Mouse (Mus musculus): Measurements from ENCODE around the gene 6030445D17Rik. TPM values are rescaled to one million over a fixed set of nuclear protein-coding genes. Genes with fewer than 3 reads are reported as not detected.

The 6030445D17Rik gene
- polyA plus RNA-seq, 1 experiment, result 0.16 TPM

DNA sequence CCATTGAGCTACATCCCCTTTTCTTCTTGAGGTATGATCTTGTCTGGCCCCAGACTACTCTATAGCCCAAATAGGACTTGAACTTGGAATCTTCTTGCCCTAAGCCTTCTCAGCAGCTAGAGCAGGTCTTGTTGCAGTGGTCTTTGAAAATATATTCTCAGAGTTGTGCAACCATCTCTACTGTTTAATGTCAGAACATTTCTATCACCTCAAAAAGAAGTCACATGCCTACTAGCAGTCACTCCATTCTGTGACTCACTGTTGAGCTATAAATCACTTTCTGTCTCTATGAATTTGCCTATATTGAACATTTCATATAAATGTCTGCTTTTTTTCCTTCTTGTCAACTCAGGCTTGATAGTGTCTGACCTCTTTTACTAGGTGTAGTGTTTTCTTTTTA lies 33.9 kb downstream of the 6030445D17Rik start:
- no peak for TF ChIP-seq POLR2A (IDR thresholded peaks at IDR 0.05; ENCODE audit: low read depth, low read length)
- DNase-seq (ENCODE audit: low read depth in 1 of 2, low spot score in 2 of 2), result no peak

GRCm38 (mm10) chr4:136505426-136506215 lies 43.6 kb downstream of the 6030445D17Rik start:
- no peak for DNase-seq (ENCODE audit: low read depth in 1 of 2, low spot score in 2 of 2)
- H3K36me3 ChIP-seq (ENCODE audit: control insufficient read depth, insufficient read depth, low read length), result no peaks in the 10 kb centered on the region
- no peaks in the 10 kb centered on the region for H3K27me3 ChIP-seq (ENCODE audit: control insufficient read depth, insufficient read depth, low read length)
- H3K4me1 ChIP-seq (ENCODE audit: control insufficient read depth, insufficient read depth, insufficient read length), result no peaks in the 10 kb centered on the region
- no peak overlapping the region for H3K27ac ChIP-seq (ENCODE audit: insufficient read depth, low read length)
- 32% methylated on average over 2 of the region's 2 CpGs for WGBS
- TF ChIP-seq CTCF (IDR thresholded peaks at IDR 0.05; ENCODE audit: extremely low read depth, insufficient read depth, insufficient read length, insufficient replicate concordance) (no peak), POLR2A (IDR thresholded peaks at IDR 0.05; ENCODE audit: low read depth, low read length) (no peak)
- H3K4me3 ChIP-seq (ENCODE audit: extremely low read depth, insufficient read depth, insufficient read length), result no peak overlapping the region

More for the DNA sequence above, 33.9 kb downstream of the 6030445D17Rik start:
- Histone ChIP-seq H3K4me1 (ENCODE audit: control insufficient read depth, insufficient read depth, insufficient read length) (no peaks in the 10 kb centered on the region), H3K4me3 (ENCODE audit: extremely low read depth, insufficient read depth, insufficient read length) (no peak overlapping the region), H3K27me3 (ENCODE audit: control insufficient read depth, insufficient read depth, low read length) (no peaks in the 10 kb centered on the region), H3K36me3 (ENCODE audit: control insufficient read depth, insufficient read depth, low read length) (no peaks in the 10 kb centered on the region), H3K27ac (ENCODE audit: insufficient read depth, low read length) (no peak overlapping the region)

- Histone ChIP-seq H3K4me1 (ENCODE audit: control insufficient read depth, insufficient read depth, insufficient read length) (no peaks in the 10 kb centered on the region), H3K27ac (ENCODE audit: insufficient read depth, low read length) (no peak overlapping the region), H3K36me3 (ENCODE audit: control insufficient read depth, insufficient read depth, low read length) (no peaks in the 10 kb centered on the region), H3K4me3 (ENCODE audit: extremely low read depth, insufficient read depth, insufficient read length) (no peak overlapping the region), H3K27me3 (ENCODE audit: control insufficient read depth, insufficient read depth, low read length) (no peaks in the 10 kb centered on the region)
- DNase-seq (ENCODE audit: low read depth in 1 of 2, low spot score in 2 of 2), result peak in 1 of 2 experiments; percentile 29
- 77% methylated on average over 1 of the region's 1 CpGs for WGBS
- TF ChIP-seq POLR2A (IDR thresholded peaks at IDR 0.05; ENCODE audit: low read depth, low read length) (no peak), CTCF (IDR thresholded peaks at IDR 0.05; ENCODE audit: extremely low read depth, insufficient read depth, insufficient read length, insufficient replicate concordance) (peak; percentile 26; the same call in 1 of the 2 replicates)
These were observed 47.8 kb downstream of the 6030445D17Rik start for GRCm38 (mm10) chr4:136509857-136510256.

GRCm38 (mm10) chr4:136511708-136512107 lies 49.7 kb downstream of the 6030445D17Rik start:
- Histone ChIP-seq H3K27me3 (ENCODE audit: control insufficient read depth, insufficient read depth, low read length) (no peaks in the 10 kb centered on the region), H3K36me3 (ENCODE audit: control insufficient read depth, insufficient read depth, low read length) (no peaks in the 10 kb centered on the region), H3K27ac (ENCODE audit: insufficient read depth, low read length) (no peak overlapping the region), H3K4me3 (ENCODE audit: extremely low read depth, insufficient read depth, insufficient read length) (no peak overlapping the region), H3K4me1 (ENCODE audit: control insufficient read depth, insufficient read depth, insufficient read length) (no peaks in the 10 kb centered on the region)
- 69% methylated on average over 4 of the region's 4 CpGs for WGBS
- DNase-seq (ENCODE audit: low read depth in 1 of 2, low spot score in 2 of 2), result no peak
- TF ChIP-seq CTCF (IDR thresholded peaks at IDR 0.05; ENCODE audit: extremely low read depth, insufficient read depth, insufficient read length, insufficient replicate concordance), result no peak
- no peak for TF ChIP-seq POLR2A (IDR thresholded peaks at IDR 0.05; ENCODE audit: low read depth, low read length)

DNA sequence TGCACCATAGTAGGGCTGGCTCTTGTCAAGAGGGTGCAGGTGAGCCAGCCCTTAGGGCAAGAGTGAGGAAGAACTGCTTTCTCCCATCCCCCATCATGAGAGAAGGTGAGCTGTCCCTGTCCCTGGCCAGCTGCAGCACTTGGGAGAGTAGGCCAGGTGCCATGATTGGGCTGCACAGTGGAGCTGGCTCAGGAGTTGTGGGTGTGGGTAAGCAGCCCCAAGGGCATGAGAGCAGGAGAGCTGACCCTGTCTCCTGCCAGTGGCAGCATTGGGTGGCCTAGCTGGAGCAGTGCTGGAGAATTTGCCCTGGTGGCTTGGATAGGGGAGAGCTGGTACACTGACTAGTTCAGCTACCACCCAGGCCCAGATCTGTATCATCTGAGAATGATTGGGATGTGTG lies 50.9 kb downstream of the 6030445D17Rik start:
- H3K27ac ChIP-seq (ENCODE audit: insufficient read depth, low read length), result no peak overlapping the region
- no peaks in the 10 kb centered on the region for H3K4me1 ChIP-seq (ENCODE audit: control insufficient read depth, insufficient read depth, insufficient read length)
- no peak overlapping the region for H3K4me3 ChIP-seq (ENCODE audit: extremely low read depth, insufficient read depth, insufficient read length)
- no peak for TF ChIP-seq POLR2A (IDR thresholded peaks at IDR 0.05; ENCODE audit: low read depth, low read length)
- no peak for TF ChIP-seq CTCF (IDR thresholded peaks at IDR 0.05; ENCODE audit: extremely low read depth, insufficient read depth, insufficient read length, insufficient replicate concordance)
- H3K27me3 ChIP-seq (ENCODE audit: control insufficient read depth, insufficient read depth, low read length), result no peaks in the 10 kb centered on the region
- DNase-seq (ENCODE audit: low read depth in 1 of 2, low spot score in 2 of 2), result no peak
- no peaks in the 10 kb centered on the region for H3K36me3 ChIP-seq (ENCODE audit: control insufficient read depth, insufficient read depth, low read length)

Other genes starting within 250 kb of the 6030445D17Rik start
- gene Tcea3, start 214.5 kb upstream of the 6030445D17Rik start, polyA plus RNA-seq (2012; rRNA removed), result 0.88 and 1.4 TPM in 2 replicates
- 8.4 and 12.7 TPM in 2 replicates for gene Zfp46, start 177.6 kb upstream of the 6030445D17Rik start, polyA plus RNA-seq (2012; rRNA removed)
- gene Hnrnpr, start 151.3 kb upstream of the 6030445D17Rik start, polyA plus RNA-seq (2012; rRNA removed), result 7.9 and 8.2 TPM in 2 replicates
- 0.04 TPM in 1 of 2 replicates, not detected in the other for gene Htr1d, start 38.7 kb upstream of the 6030445D17Rik start, polyA plus RNA-seq (2012; rRNA removed)
- 1.9 and 2.9 TPM in 2 replicates for gene Luzp1, start 7.5 kb downstream of the 6030445D17Rik start, polyA plus RNA-seq (2012; rRNA removed)
- gene Kdm1a, start 140.5 kb downstream of the 6030445D17Rik start, polyA plus RNA-seq (2012; rRNA removed), result 19.0 and 20.1 TPM in 2 replicates
- gene Tex46, start 148.2 kb downstream of the 6030445D17Rik start, polyA plus RNA-seq (2012; rRNA removed), result not detected in 2 replicates
- gene Lactbl1, start 160.4 kb downstream of the 6030445D17Rik start, polyA plus RNA-seq (2012; rRNA removed), result 0.49 and 0.65 TPM in 2 replicates